Mouse (Mus musculus) heart, embryonic 12.5 days (tissue): ENCODE results near the gene Ddx55. TPM values are rescaled to one million over a fixed set of nuclear protein-coding genes. Genes with fewer than 3 reads are reported as not detected.
"Not testable (repeated sequence)": the region's sequence is repeated elsewhere in the genome, so short reads cannot be mapped to it uniquely, and the experiment has no call there.

Experiments used
- ATAC-seq: fragments of 200-750 bp; cut with Nextera tagmentation; 2 replicates; pipeline ENCODE4 v1.8.0; 2017; ENCODE audit warnings: moderate TSS enrichment, moderate library complexity; ENCODE audit not compliant: insufficient number of reproducible peaks, low FRiP score
- H3K27ac ChIP-seq: fragments of 300-500 bp; sonication (generic); 2 replicates; pipeline ENCODE4 v1.5.1; 2016; ENCODE audit warnings: mild to moderate bottlenecking, moderate library complexity; ENCODE audit not compliant: poor library complexity, severe bottlenecking
- H3K27me3 ChIP-seq: fragments of 300-500 bp; sonication (generic); replicated peaks from 2 replicates; pipeline ENCODE4 v1.6.1; 2016; ENCODE audit warnings: mild to moderate bottlenecking, moderate library complexity
- H3K36me3 ChIP-seq: fragments of 300-500 bp; sonication (generic); 2 replicates; pipeline ENCODE4 v1.6.1; 2016; ENCODE audit warnings: mild to moderate bottlenecking, moderate library complexity
- H3K4me1 ChIP-seq: fragments of 300-500 bp; sonication (generic); replicated peaks from 2 replicates; pipeline ENCODE4 v1.6.1; 2016; ENCODE audit warnings: mild to moderate bottlenecking
- H3K4me2 ChIP-seq: fragments of 300-500 bp; sonication (generic); 2 replicates; pipeline ENCODE4 v1.6.1; 2016; ENCODE audit warnings: mild to moderate bottlenecking, moderate library complexity
- H3K4me3 ChIP-seq: fragments of 300-500 bp; sonication (generic); 2 replicates; pipeline ENCODE4 v1.5.1; 2016; ENCODE audit warnings: mild to moderate bottlenecking
- H3K9ac ChIP-seq: fragments of 300-500 bp; sonication (generic); 2 replicates; pipeline ENCODE4 v1.6.1; 2016; ENCODE audit warnings: mild to moderate bottlenecking, moderate library complexity
- H3K9me3 ChIP-seq: fragments of 300-500 bp; sonication (generic); replicated peaks from 2 replicates; pipeline ENCODE4 v1.6.1; 2016; ENCODE audit warnings: mild to moderate bottlenecking, moderate library complexity
- WGBS: fragments of 180-500 bp; shearing (Covaris S2); methylation state at CpG from one replicate; pipeline ENCODE4 v1.1.7; 2016; 5-methylcytosine and 5-hydroxymethylcytosine counted together
- polyA plus RNA-seq: library from polyadenylated mRNA; unstranded; fragments of >200 nt; fragmentation: Nextera tagmentation; extraction: Ambion mirVana; gene quantifications from 2 replicates; pipeline ENCODE4 v1.2.1, GENCODE M21; 2016

Gene Ddx55
- polyA plus RNA-seq, 1 experiment from 2014 or later, result 8.5 TPM

GRCm38 (mm10) chr5:124538813-124539792 lies 13.6 kb upstream of the Ddx55 start:
- Histone ChIP-seq H3K4me1 (peaks cover 21% of the 10 kb centered on the region), H3K4me3 (no peak overlapping the region), H3K27me3 (no peaks in the 10 kb centered on the region), H3K4me2 (no peak overlapping the region), H3K9ac (no peak overlapping the region), H3K9me3 (no peaks in the 10 kb centered on the region), H3K36me3 (peaks cover 14% of the 10 kb centered on the region), H3K27ac (peak overlapping the region; percentile 5; the same call in 1 of the 2 replicates)
- ATAC-seq, result no peak
- WGBS, result 75% methylated on average over 16 of the region's 16 CpGs

DNA sequence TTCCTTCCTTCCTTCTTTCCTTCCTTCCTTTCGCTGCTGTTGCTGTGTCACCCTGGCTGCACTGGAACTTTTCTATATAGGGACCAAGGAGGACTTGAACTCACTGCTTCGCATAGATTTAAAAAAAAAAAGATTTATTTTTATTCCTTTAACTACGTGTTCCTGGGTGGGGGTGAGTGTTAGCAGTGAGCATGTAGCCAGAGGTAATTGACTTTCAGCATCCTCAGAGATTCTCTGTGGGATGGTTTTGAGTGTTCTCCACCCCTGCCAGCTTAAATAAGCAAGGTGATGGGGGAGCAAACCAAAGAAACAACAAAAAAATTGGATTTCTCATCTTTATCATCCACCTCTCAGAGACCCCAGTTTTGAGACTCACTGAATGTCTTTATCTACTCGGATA lies 12.8 kb upstream of the Ddx55 start:
- Histone ChIP-seq H3K36me3 (peaks cover 22% of the 10 kb centered on the region), H3K4me3 (peak overlapping the region; percentile 87), H3K4me1 (peaks cover 19% of the 10 kb centered on the region), H3K4me2 (peak overlapping the region; percentile 55), H3K27me3 (no peaks in the 10 kb centered on the region), H3K9ac (no peak overlapping the region), H3K9me3 (no peaks in the 10 kb centered on the region), H3K27ac (peak overlapping the region; percentile 13; the same call in 1 of the 2 replicates)
- 72% methylated on average over 4 of the region's 4 CpGs for WGBS
- no peak for ATAC-seq

GRCm38 (mm10) chr5:124540383-124540786 lies 12.3 kb upstream of the Ddx55 start, which contains the start of gene Tmed2:
Tmed2 (plus strand) TSS chr5:124540695.
- Histone ChIP-seq H3K9ac (peak within 1 kb of the TSS; percentile 94), H3K27ac (peak within 1 kb of the TSS; percentile 92), H3K9me3 (no peaks in the 10 kb centered on the region), H3K4me1 (peaks cover 18% of the 10 kb centered on the region), H3K36me3 (peaks cover 27% of the 10 kb centered on the region), H3K4me2 (peak within 1 kb of the TSS; percentile 80), H3K27me3 (no peaks in the 10 kb centered on the region), H3K4me3 (peak within 1 kb of the TSS; percentile 87)
- ATAC-seq, result peak; percentile 93
- under 1% methylated on average over 35 of the region's 35 CpGs for WGBS

- Histone ChIP-seq H3K4me1 (peaks cover 18% of the 10 kb centered on the region), H3K4me2 (peak overlapping the region; percentile 80), H3K9me3 (no peaks in the 10 kb centered on the region), H3K9ac (peak overlapping the region; percentile 94), H3K27me3 (no peaks in the 10 kb centered on the region), H3K36me3 (peaks cover 33% of the 10 kb centered on the region), H3K27ac (peak overlapping the region; percentile 92), H3K4me3 (peak overlapping the region; percentile 87)
- WGBS, result 2% methylated on average over 55 of the region's 89 CpGs
- peak; percentile 80 for ATAC-seq
These were observed 11.6 kb upstream of the Ddx55 start for GRCm38 (mm10) chr5:124540905-124541601.

- Histone ChIP-seq H3K4me3 (peak overlapping the region; percentile 87), H3K9me3 (no peaks in the 10 kb centered on the region), H3K27me3 (no peaks in the 10 kb centered on the region), H3K9ac (peak overlapping the region; percentile 94), H3K27ac (no peak overlapping the region), H3K36me3 (peaks cover 39% of the 10 kb centered on the region), H3K4me1 (peaks cover 17% of the 10 kb centered on the region), H3K4me2 (peak overlapping the region; percentile 80)
- no peak for ATAC-seq
- WGBS, result 8% methylated on average over 8 of the region's 8 CpGs
These were observed 11.1 kb upstream of the Ddx55 start for GRCm38 (mm10) chr5:124541602-124541973.

- not testable (repeated sequence) for H3K4me2 ChIP-seq, H3K4me3 ChIP-seq, H3K9me3 ChIP-seq, H3K9ac ChIP-seq, H3K27ac ChIP-seq, H3K27me3 ChIP-seq, ATAC-seq
- Histone ChIP-seq H3K4me1 (peaks cover 11% of the 10 kb centered on the region), H3K36me3 (peaks cover 49% of the 10 kb centered on the region)
- WGBS, result 86% methylated on average over 4 of the region's 4 CpGs
These were observed 1.9 kb upstream of the Ddx55 start for GRCm38 (mm10) chr5:124550737-124551136.

DNA sequence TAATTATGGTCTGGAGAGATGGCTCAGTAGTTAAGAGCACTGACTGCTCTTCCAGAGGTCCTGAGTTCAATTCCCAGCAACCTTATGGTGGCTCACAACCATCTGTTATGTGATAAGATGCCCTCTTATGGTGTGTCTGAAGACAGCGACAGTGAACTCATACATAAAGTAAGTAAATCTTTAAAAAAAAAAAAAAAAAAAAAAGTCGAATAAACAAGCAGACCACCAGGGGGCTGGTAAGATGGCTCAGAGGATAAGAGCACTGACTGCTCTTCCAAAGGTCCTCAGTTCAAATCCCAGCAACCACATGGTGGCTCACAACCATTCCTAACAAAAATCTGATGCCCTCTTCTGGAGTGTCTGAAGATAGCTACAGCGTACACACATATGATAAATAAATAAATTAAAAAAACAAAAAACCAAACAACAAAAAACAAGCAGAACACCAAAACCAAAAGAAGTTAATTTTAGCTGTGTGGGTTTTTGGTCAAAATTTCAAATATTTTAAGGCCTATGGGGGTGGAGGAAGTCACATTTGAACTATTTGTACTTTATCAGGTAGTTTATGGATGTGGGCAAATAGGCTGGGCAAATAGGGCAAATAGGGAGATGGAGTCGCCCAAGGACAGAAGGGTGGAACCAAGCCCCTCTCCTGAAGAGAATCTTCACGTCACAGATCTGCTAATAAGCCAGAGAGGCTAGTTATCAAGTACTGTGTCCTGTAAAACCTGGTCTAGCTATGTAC lies 1.1 kb upstream of the Ddx55 start:
- H3K4me2 ChIP-seq, result peak overlapping the region; percentile 86
- ATAC-seq, H3K27me3 ChIP-seq, H3K9me3 ChIP-seq, H3K27ac ChIP-seq: not testable (repeated sequence)
- peak overlapping the region; percentile 73 for H3K9ac ChIP-seq
- H3K4me1 ChIP-seq, result peaks cover 11% of the 10 kb centered on the region
- peaks cover 42% of the 10 kb centered on the region for H3K36me3 ChIP-seq
- 29% methylated on average over 5 of the region's 5 CpGs for WGBS
- H3K4me3 ChIP-seq, result peak overlapping the region; percentile 73

- Histone ChIP-seq H3K27ac (peak overlapping the region; percentile 70), H3K36me3 (peaks cover 42% of the 10 kb centered on the region), H3K4me1 (peaks cover 11% of the 10 kb centered on the region), H3K9ac (peak overlapping the region; percentile 73), H3K4me3 (peak overlapping the region; percentile 73), H3K9me3 (no peaks in the 10 kb centered on the region), H3K27me3 (no peaks in the 10 kb centered on the region), H3K4me2 (peak overlapping the region; percentile 86)
- 10% methylated on average over 9 of the region's 9 CpGs for WGBS
- ATAC-seq, result no peak
These were observed 581 bp upstream of the Ddx55 start for GRCm38 (mm10) chr5:124552094-124552472.

- 0 out of 2 replicates have a peak overlapping the region, but pooled peaks have one; percentile 6 for H3K4me3 ChIP-seq
- no peaks in the 10 kb centered on the region for H3K27me3 ChIP-seq
- H3K4me2 ChIP-seq, result peak overlapping the region; percentile 86
- 74% methylated on average over 6 of the region's 6 CpGs for WGBS
- H3K9me3 ChIP-seq, result no peaks in the 10 kb centered on the region
- no peak overlapping the region for H3K27ac ChIP-seq
- peaks cover 11% of the 10 kb centered on the region for H3K4me1 ChIP-seq
- peak overlapping the region; percentile 9; the same call in 1 of the 2 replicates for H3K9ac ChIP-seq
- peaks cover 43% of the 10 kb centered on the region for H3K36me3 ChIP-seq
- ATAC-seq, result no peak
These were observed 943 bp downstream of the Ddx55 start for GRCm38 (mm10) chr5:124553607-124554006.

GRCm38 (mm10) chr5:124555145-124555544 lies 2.5 kb downstream of the Ddx55 start:
- peaks cover 11% of the 10 kb centered on the region for H3K4me1 ChIP-seq
- no peaks in the 10 kb centered on the region for H3K27me3 ChIP-seq
- H3K4me2 ChIP-seq, result no peak overlapping the region
- H3K9me3 ChIP-seq, result no peaks in the 10 kb centered on the region
- no peak overlapping the region for H3K4me3 ChIP-seq
- no peak for ATAC-seq
- WGBS, result 73% methylated on average over 1 of the region's 1 CpGs
- peaks cover 55% of the 10 kb centered on the region for H3K36me3 ChIP-seq
- H3K9ac ChIP-seq, result no peak overlapping the region
- H3K27ac ChIP-seq, result no peak overlapping the region
